Mouse (Mus musculus) liver, embryonic 11.5 days (tissue): ENCODE data around the gene Tmem212. TPM values are rescaled to one million over a fixed set of nuclear protein-coding genes. Genes with fewer than 3 reads are reported as not detected.
A peak's percentile ranks its signal among the peaks of the same experiment; 100 is the strongest.

Experiments used
- ATAC-seq: fragments of 200-750 bp; cut with Nextera tagmentation; replicated peaks from 2 replicates; pipeline ENCODE4 v1.8.0; 2017; ENCODE audit warnings: moderate number of reproducible peaks, mild to moderate bottlenecking, moderate TSS enrichment, moderate library complexity; ENCODE audit not compliant: low FRiP score
- DNase-seq: peaks from one replicate; pipeline ENCODE4 v3.0.0-alpha.2; 2017; ENCODE audit warnings: low spot score
- H3K27ac ChIP-seq: fragments of 300-500 bp; sonication (generic); 2 replicates; pipeline ENCODE4 v1.5.1; 2014; ENCODE audit warnings: mild to moderate bottlenecking, low read depth, low read length, control low read depth
- H3K27me3 ChIP-seq: fragments of 300-500 bp; sonication (generic); replicated peaks from 2 replicates; pipeline ENCODE4 v1.6.1; 2014; ENCODE audit warnings: low read length, mixed read lengths; ENCODE audit not compliant: control insufficient read depth, insufficient read depth
- H3K36me3 ChIP-seq: fragments of 300-500 bp; sonication (generic); 2 replicates; pipeline ENCODE4 v1.6.1; 2014; ENCODE audit warnings: mild to moderate bottlenecking, low read length, moderate library complexity, mixed read lengths; ENCODE audit not compliant: control insufficient read depth, insufficient read depth
- H3K4me1 ChIP-seq: fragments of 300-500 bp; sonication (generic); replicated peaks from 2 replicates; pipeline ENCODE4 v1.6.1; 2014; ENCODE audit warnings: low read length, mixed read lengths; ENCODE audit not compliant: control insufficient read depth, insufficient read depth
- H3K4me2 ChIP-seq: fragments of 300-500 bp; sonication (generic); 2 replicates; pipeline ENCODE4 v1.6.1; 2014; ENCODE audit warnings: mild to moderate bottlenecking, control low read depth, moderate library complexity
- H3K4me3 ChIP-seq: fragments of 300-500 bp; sonication (generic); 2 replicates; pipeline ENCODE4 v1.5.1; 2014; ENCODE audit warnings: low read depth, low read length, control low read depth
- H3K9ac ChIP-seq: fragments of 300-500 bp; sonication (generic); 2 replicates; pipeline ENCODE4 v1.6.1; 2014; ENCODE audit warnings: low read depth, low read length, control low read depth
- H3K9me3 ChIP-seq: fragments of 300-500 bp; sonication (generic); 2 replicates; pipeline ENCODE4 v1.6.1; 2016; ENCODE audit warnings: low read length, inconsistent platforms, mixed read lengths; ENCODE audit not compliant: control insufficient read depth
- WGBS: fragments of 180-500 bp; shearing (Covaris S2); extraction: QIAGEN DNeasy Blood & Tissue Kit; methylation state at CpG from one replicate; pipeline ENCODE4 v1.1.7; 2014; 5-methylcytosine and 5-hydroxymethylcytosine counted together
- polyA plus RNA-seq: library from polyadenylated mRNA; unstranded; fragments of >200 nt; fragmentation: Nextera tagmentation; extraction: Ambion mirVana; gene quantifications from 2 replicates; pipeline ENCODE4 v1.2.1, GENCODE M21; 2014

Tmem212 gene
- polyA plus RNA-seq, 1 experiment from 2014 or later = not detected

GRCm38 (mm10) chr3:27932391-27932790 is 36.2 kb upstream of the Tmem212 start:
- H3K27me3 ChIP-seq = no peaks in the 10 kb centered on the region
- no peaks in the 10 kb centered on the region for H3K4me1 ChIP-seq
- WGBS = 82% methylated on average over 5 of the region's 5 CpGs
- H3K9me3 ChIP-seq = no peaks in the 10 kb centered on the region
- no peak overlapping the region for H3K9ac ChIP-seq
- DNase-seq (no peak), ATAC-seq (no peak)
- no peak overlapping the region for H3K27ac ChIP-seq
- no peak overlapping the region for H3K4me2 ChIP-seq
- no peak overlapping the region for H3K4me3 ChIP-seq
- no peaks in the 10 kb centered on the region for H3K36me3 ChIP-seq

GRCm38 (mm10) chr3:27929219-27929618 is 33.1 kb upstream of the Tmem212 start:
- no peak overlapping the region for H3K27ac ChIP-seq
- WGBS = 79% methylated on average over 4 of the region's 4 CpGs
- H3K36me3 ChIP-seq = no peaks in the 10 kb centered on the region
- H3K9ac ChIP-seq = no peak overlapping the region
- no peak for DNase-seq
- no peaks in the 10 kb centered on the region for H3K4me1 ChIP-seq
- no peaks in the 10 kb centered on the region for H3K9me3 ChIP-seq
- ATAC-seq = no peak
- H3K4me3 ChIP-seq = no peak overlapping the region
- no peaks in the 10 kb centered on the region for H3K27me3 ChIP-seq
- H3K4me2 ChIP-seq = no peak overlapping the region

- Histone ChIP-seq H3K36me3 (no peaks in the 10 kb centered on the region), H3K9ac (no peak overlapping the region), H3K27ac (no peak overlapping the region), H3K27me3 (no peaks in the 10 kb centered on the region), H3K4me3 (no peak overlapping the region), H3K9me3 (no peaks in the 10 kb centered on the region; the same call in 1 of the 2 replicates), H3K4me1 (no peaks in the 10 kb centered on the region), H3K4me2 (no peak overlapping the region)
- WGBS = 64% methylated on average over 3 of the region's 3 CpGs
- DNase-seq (no peak), ATAC-seq (no peak)
Observed at GRCm38 (mm10) chr3:27924037-27924436, 27.9 kb upstream of the Tmem212 start.

GRCm38 (mm10) chr3:27921268-27922020 is 25.3 kb upstream of the Tmem212 start:
- ATAC-seq (no peak), DNase-seq (no peak)
- Histone ChIP-seq H3K27me3 (no peaks in the 10 kb centered on the region), H3K4me1 (no peaks in the 10 kb centered on the region), H3K9ac (no peak overlapping the region), H3K9me3 (no peaks in the 10 kb centered on the region; the same call in 1 of the 2 replicates), H3K4me2 (no peak overlapping the region), H3K36me3 (no peaks in the 10 kb centered on the region), H3K4me3 (no peak overlapping the region), H3K27ac (no peak overlapping the region)
- 87% methylated on average over 11 of the region's 11 CpGs for WGBS

GRCm38 (mm10) chr3:27918656-27919436 is 22.7 kb upstream of the Tmem212 start:
- DNase-seq (no peak), ATAC-seq (peak; percentile 76)
- no peaks in the 10 kb centered on the region for H3K36me3 ChIP-seq
- peak overlapping the region; percentile 4; the same call in 1 of the 2 replicates for H3K27ac ChIP-seq
- 82% methylated on average over 14 of the region's 14 CpGs for WGBS
- H3K9ac ChIP-seq = no peak overlapping the region
- H3K27me3 ChIP-seq = no peaks in the 10 kb centered on the region
- H3K4me3 ChIP-seq = no peak overlapping the region
- H3K9me3 ChIP-seq = no peaks in the 10 kb centered on the region; the same call in 1 of the 2 replicates
- H3K4me2 ChIP-seq = no peak overlapping the region
- no peaks in the 10 kb centered on the region for H3K4me1 ChIP-seq

- H3K4me1 ChIP-seq = 0 out of 2 replicates have a peak, but pooled peaks cover 2% of the 10 kb centered on the region
- 75% methylated on average over 3 of the region's 3 CpGs for WGBS
- H3K27ac ChIP-seq = no peak overlapping the region
- no peak overlapping the region for H3K9ac ChIP-seq
- no peak overlapping the region for H3K4me2 ChIP-seq
- no peaks in the 10 kb centered on the region for H3K36me3 ChIP-seq
- no peak overlapping the region for H3K4me3 ChIP-seq
- DNase-seq = no peak
- H3K27me3 ChIP-seq = no peaks in the 10 kb centered on the region
- ATAC-seq = no peak
- no peaks in the 10 kb centered on the region for H3K9me3 ChIP-seq
Observed at GRCm38 (mm10) chr3:27909016-27909415, 12.8 kb upstream of the Tmem212 start.

GRCm38 (mm10) chr3:27908316-27908715 is 12.1 kb upstream of the Tmem212 start:
- Histone ChIP-seq H3K27ac (no peak overlapping the region), H3K4me1 (0 out of 2 replicates have a peak, but pooled peaks cover 2% of the 10 kb centered on the region), H3K9ac (no peak overlapping the region), H3K27me3 (no peaks in the 10 kb centered on the region), H3K4me2 (no peak overlapping the region), H3K4me3 (no peak overlapping the region), H3K36me3 (no peaks in the 10 kb centered on the region), H3K9me3 (no peaks in the 10 kb centered on the region)
- DNase-seq = no peak
- 63% methylated on average over 2 of the region's 2 CpGs for WGBS
- ATAC-seq = no peak

GRCm38 (mm10) chr3:27907301-27907700 is 11.1 kb upstream of the Tmem212 start:
- H3K27me3 ChIP-seq = no peaks in the 10 kb centered on the region
- H3K9ac ChIP-seq = no peak overlapping the region
- DNase-seq (no peak), ATAC-seq (no peak)
- no peak overlapping the region for H3K4me3 ChIP-seq
- H3K27ac ChIP-seq = no peak overlapping the region
- no peaks in the 10 kb centered on the region for H3K9me3 ChIP-seq
- no peaks in the 10 kb centered on the region for H3K36me3 ChIP-seq
- whole genome bisulfite sequencing = 60% methylated on average over 2 of the region's 2 CpGs
- 0 out of 2 replicates have a peak, but pooled peaks cover 2% of the 10 kb centered on the region for H3K4me1 ChIP-seq
- no peak overlapping the region for H3K4me2 ChIP-seq
